Mouse (Mus musculus): ENCODE measurements around the gene Cacna1e.

DNA sequence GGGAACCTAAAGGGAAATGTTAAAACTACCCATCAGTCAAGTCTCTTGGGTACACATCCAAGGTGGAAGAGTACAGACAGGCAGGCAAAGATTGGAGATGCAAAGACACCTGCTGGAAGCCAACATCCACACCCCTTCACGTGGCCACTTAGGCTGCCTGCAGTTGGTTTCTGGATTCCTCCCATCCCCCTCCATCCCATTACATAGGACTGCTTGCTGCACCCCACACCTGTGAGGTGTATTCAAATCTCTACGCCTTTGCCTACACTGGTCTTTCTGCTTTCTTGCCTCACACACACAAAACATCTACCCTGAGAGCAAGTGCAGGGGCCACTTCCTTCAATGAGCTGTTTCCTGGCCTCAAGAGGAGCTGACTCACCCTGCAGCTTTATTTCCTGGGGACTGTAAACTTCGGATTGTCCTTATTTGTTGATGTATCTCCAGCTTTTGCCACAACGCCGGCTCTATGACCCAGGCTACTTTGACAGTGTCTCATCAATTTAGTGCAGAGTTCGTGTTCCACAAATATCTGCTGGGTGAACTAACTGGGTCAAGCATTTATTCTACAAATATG, 43.2 kb downstream of the Cacna1e start:
- TF ChIP-seq MEF2A (IDR thresholded peaks at IDR 0.05; ENCODE audit: extremely low read depth, insufficient replicate concordance, low read depth, low read length, poor library complexity, severe bottlenecking) = no peak
- no peak for TF ChIP-seq CTCF (IDR thresholded peaks at IDR 0.05 in 2 of 3, conservative IDR thresholded peaks at IDR 0.05 in 1 of 3; ENCODE audit: control insufficient read depth in 1 of 3, insufficient read depth in 1 of 3, low read depth in 2 of 3, low read length in 3 of 3, poor library complexity in 1 of 3, severe bottlenecking in 1 of 3)
- TF ChIP-seq POLR2AphosphoS5 (IDR thresholded peaks at IDR 0.05; ENCODE audit: borderline replicate concordance, low read depth, low read length) = no peak
- no peak for TF ChIP-seq NELFE (IDR thresholded peaks at IDR 0.05; ENCODE audit: low read depth, low read length)
- no peak for TF ChIP-seq RAD21 (IDR thresholded peaks at IDR 0.05; ENCODE audit: low read depth, low read length)
- TF ChIP-seq MYC (IDR thresholded peaks at IDR 0.05; ENCODE audit: low read depth, low read length) = no peak
- no peak for TF ChIP-seq GATA1 (IDR thresholded peaks at IDR 0.05; ENCODE audit: low read depth, low read length)
